Mouse (Mus musculus) embryonic stem cell, embryonic (primary cell): ENCODE measurements at regions not wholly inside any gene's neighbourhood (a gene's known extent, or its start where the extent isn't known, plus 50 kb on each side); places are given as distances from the start of the nearest gene placed in this dataset.

Experiments used
- CTCF ChIA-PET, 4 experiments: fragments of 300-600 bp in 2 of 4; fragments of 350-600 bp in 2 of 4; sonication (Branson Sonifier 250); formaldehyde crosslinking; loops; one replicate each; lab custom pipeline; 2022; ENCODE audit warnings: inconsistent platforms in 2 of 4; lab: Charles Lee
- POLR2A ChIA-PET, 4 experiments: fragments of 300-600 bp in 2 of 4; fragments of 350-600 bp in 2 of 4; sonication (Branson Sonifier 250); formaldehyde crosslinking; loops; one replicate each; lab custom pipeline; 2022; ENCODE audit warnings: antibody characterized with exemption in 4 of 4, inconsistent platforms in 1 of 4; lab: Charles Lee

GRCm38 (mm10) chr6:51347721-51348120, 84.7 kb upstream of the Nfe2l3 start:
- POLR2A ChIA-PET = interaction anchor here in 1 of 4 experiments (0.7 kb wide), 1 partner anchor 25 kb away, joined by 3 read pairs; no protein-coding TSS in a partner anchor
- CTCF ChIA-PET = no interaction called here

- POLR2A ChIA-PET = no interaction called here
- CTCF ChIA-PET = no interaction called here
These were observed 82.7 kb upstream of the Nfe2l3 start for GRCm38 (mm10) chr6:51349771-51350170.

- CTCF ChIA-PET = no interaction called here
- POLR2A ChIA-PET = no interaction called here
These were observed 77.4 kb upstream of the Nfe2l3 start for GRCm38 (mm10) chr6:51355041-51355440.

GRCm38 (mm10) chr6:51361611-51362180, 70.8 kb upstream of the Nfe2l3 start:
- POLR2A ChIA-PET = interaction anchor here in 2 of 4 experiments (0.5 to 1.0 kb wide), 4 partner anchors 9 to 211 kb away, joined by 3 to 4 read pairs (median 4); no protein-coding TSS in a partner anchor
- CTCF ChIA-PET = interaction anchor here in 2 of 4 experiments (0.7 to 1.3 kb wide), 6 partner anchors 18 to 229 kb away, joined by 3 to 4 read pairs (median 3); no protein-coding TSS in a partner anchor

DNA sequence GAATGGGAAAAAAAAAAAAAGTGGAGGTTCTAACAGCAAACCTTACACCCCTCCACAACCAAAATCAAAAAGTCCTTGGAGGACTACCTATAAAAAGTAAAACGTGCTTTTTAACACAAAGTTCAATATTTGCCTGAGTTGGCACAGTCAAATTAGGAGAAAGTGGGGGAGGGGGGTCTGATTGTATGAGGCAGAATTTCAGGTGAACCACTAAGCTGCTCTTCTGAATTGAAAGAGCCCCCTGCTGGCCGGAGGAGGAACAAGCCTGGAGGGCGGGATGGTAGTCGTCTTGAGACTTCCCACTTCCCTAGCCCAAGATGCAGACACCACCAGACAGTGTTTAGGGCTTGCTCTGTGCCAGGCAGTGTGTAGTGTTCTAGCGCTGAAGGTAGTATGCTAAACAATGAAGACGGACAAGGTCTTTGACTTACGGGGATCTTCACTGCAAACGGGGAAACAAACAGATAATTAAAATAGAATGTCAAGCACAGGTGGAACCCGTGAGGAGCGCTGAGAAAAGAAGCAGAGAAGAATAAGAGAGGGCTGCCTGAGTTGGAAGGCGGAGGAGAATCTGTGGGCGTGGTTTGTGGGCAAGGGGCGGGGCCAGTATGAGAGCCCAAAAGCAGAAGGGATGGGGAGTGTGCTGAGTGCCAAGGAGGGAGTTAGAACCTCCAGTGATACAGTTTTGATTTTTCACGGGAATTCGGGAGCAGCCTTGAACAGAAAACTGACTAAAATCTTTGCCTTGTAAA, 69.8 kb upstream of the Nfe2l3 start:
- ChIA-PET CTCF (interaction anchor here (0.5 to 1.3 kb wide), 22 partner anchors 9 to 1145 kb away, joined by 3 to 6 read pairs (median 3); no protein-coding TSS in a partner anchor), POLR2A (interaction anchor here in 1 of 4 experiments (1.0 to 1.2 kb wide), 4 partner anchors 10 to 121 kb away, joined by 3 to 4 read pairs (median 3); no protein-coding TSS in a partner anchor)

- ChIA-PET POLR2A (interaction anchor here in 2 of 4 experiments (0.6 to 1.1 kb wide), 3 partner anchors 55 to 145 kb away, joined by 3 to 5 read pairs (median 3); no protein-coding TSS in a partner anchor), CTCF (interaction anchor here in 1 of 4 experiments (1.2 kb wide), 1 partner anchor 484 kb away, joined by 3 read pairs; no protein-coding TSS in a partner anchor)
These were observed 67.7 kb upstream of the Nfe2l3 start for GRCm38 (mm10) chr6:51364776-51365175.

DNA sequence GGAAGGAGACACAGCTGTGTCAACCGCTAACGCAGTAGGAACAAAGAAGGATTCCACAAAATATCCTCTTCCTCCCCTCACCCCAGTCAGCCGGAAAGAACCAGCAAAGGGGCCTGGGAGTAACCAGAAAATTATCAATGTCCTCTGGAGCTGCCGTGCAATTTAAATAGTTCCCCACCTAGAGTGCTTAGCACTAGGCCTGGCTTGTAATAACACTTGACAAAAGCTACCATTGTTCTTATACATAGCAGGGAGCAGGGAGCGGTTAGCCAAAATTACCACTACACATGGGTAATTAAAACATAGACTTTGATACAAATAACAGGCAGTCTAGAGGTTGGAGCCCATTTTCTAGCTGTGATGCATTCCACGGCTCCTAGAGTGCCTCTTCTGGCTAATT, 62.7 kb upstream of the Nfe2l3 start:
- ChIA-PET CTCF (interaction anchor here in 2 of 4 experiments (0.5 to 0.8 kb wide), 2 partner anchors 101 to 284 kb away, joined by 3 read pairs; no protein-coding TSS in a partner anchor), POLR2A (interaction anchor here in 3 of 4 experiments (0.8 to 1.6 kb wide), 12 partner anchors 10 to 139 kb away, joined by 3 to 9 read pairs (median 3); partner anchors contain the start of gene Nfe2l3 (in 1 of the 3))

DNA sequence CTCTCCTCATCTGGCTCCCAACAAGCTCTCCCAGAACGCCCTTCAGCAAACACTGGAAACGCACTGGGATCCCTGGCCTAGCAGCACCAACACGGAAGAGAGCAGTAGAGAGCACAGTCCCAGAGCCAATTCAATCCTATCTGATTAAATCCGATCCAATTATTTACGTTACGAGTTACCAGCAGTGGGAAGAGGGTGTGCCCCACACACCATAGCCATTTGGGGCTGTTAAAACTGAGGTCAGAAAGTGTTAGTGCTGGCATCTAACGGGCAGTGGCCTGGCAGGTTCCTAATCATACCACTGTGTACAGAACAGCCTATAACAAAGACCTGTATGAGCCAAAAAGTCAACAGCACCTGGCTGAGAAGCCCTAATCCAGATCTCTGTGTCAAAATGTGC, 60.1 kb upstream of the Nfe2l3 start:
- CTCF ChIA-PET = interaction anchor here in 1 of 4 experiments (0.8 kb wide), 1 partner anchor 137 kb away, joined by 3 read pairs; no protein-coding TSS in a partner anchor

DNA sequence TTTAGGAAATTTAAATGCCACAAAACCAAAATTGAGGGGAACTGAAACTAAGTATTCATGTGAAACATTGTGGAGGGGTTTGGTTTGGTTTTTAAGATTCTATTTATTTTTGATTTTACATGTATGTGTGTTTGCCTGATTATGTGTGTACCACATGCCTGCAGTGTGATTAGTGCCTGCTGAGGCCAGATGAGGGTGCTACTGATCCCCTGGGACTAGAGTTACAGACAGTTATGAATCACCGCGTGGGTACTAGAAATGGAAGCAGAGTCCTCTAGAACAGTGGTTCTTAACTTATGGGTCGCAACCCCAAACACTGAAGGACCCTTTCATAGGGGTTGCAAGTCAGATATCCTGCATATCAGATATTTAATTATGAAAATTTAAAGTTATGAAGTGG, 54.0 kb upstream of the Nfe2l3 start:
- ChIA-PET POLR2A (interaction anchor here in 1 of 4 experiments (2.7 kb wide), 1 partner anchor 91 kb away, joined by 28 read pairs; the partner anchor contains the start of genes Cbx3 and Hnrnpa2b1), CTCF (no interaction called here)

More for the DNA sequence above, 60.1 kb upstream of the Nfe2l3 start:
- POLR2A ChIA-PET = interaction anchor here in 3 of 4 experiments (0.9 to 1.4 kb wide), 3 partner anchors 10 to 87 kb away, joined by 3 to 7 read pairs (median 3); no protein-coding TSS in a partner anchor

DNA sequence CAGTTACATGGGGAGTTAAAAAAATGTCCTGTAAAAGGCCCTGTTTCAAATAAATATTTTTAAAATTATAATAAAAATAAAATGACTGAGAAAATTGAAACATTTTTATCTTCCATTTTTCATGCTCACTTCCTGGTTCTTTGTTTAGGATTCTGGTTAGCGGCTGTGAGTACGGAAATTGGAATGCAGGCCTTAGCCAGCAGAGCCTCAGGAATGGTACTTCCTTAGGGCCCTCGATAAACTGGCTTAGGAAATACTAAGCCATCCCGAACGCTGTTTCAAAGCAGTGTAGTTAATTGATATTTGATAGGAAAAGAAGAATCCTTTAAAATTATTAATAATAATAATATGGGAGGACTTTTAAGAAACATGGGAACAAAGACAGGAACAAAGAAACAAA, 53.4 kb upstream of the Nfe2l3 start:
- ChIA-PET CTCF (interaction anchor here in 1 of 4 experiments (1.0 to 4.1 kb wide), 2 partner anchors 131 to 201 kb away, joined by 4 to 18 read pairs; no protein-coding TSS in a partner anchor), POLR2A (interaction anchor here (0.6 to 8.5 kb wide), 10 partner anchors 17 to 90 kb away, joined by 3 to 138 read pairs (median 5); partner anchors contain the start of genes Hnrnpa2b1 (in 2 of the 4), Cbx3 (in 1 of the 4) and Nfe2l3 (in 1 of the 4))

DNA sequence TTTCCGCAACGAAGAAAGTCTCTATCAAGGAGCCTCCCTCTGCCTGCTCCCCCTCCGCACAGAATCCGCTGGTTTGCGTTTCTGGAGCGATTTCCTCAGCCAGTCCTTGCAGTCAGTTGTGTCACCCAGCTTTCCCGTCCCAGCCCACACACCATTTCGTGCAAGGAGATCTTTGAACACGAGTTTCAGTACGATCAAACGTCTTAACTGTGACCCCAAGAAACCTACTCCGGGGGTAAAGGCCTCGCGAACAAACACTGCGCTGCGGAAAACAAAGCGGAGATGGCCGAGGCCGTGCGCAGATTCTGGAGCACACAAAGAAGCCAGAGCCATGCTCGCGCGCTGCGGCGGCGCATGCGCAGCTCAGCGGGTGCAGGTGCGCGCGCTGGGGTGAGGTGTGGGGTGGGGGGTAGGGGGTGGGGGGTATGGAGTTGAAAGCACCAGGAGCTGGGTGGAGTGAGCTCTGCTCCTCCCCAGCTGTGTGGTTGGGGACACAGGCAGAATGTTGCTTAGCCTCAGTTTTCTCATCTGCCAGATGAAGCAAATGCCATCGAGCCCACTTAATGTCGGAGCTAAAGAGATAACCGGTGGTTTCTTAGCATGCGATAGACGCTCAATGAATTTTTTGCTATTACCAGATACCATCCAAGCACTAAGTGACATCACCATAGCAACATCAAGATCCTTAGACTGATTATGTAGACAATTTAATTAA, 52.8 kb upstream of the Nfe2l3 start:
- POLR2A ChIA-PET = interaction anchor here (0.6 to 8.5 kb wide), 23 partner anchors 8 to 304 kb away, joined by 3 to 138 read pairs (median 4); partner anchors contain the start of genes Hnrnpa2b1 (in 2 of the 4), Cbx3 (in 1 of the 4) and Nfe2l3 (in 1 of the 4)
- CTCF ChIA-PET = interaction anchor here in 2 of 4 experiments (0.5 to 4.1 kb wide), 6 partner anchors 47 to 426 kb away, joined by 3 to 18 read pairs (median 4); no protein-coding TSS in a partner anchor

GRCm38 (mm10) chr6:51380275-51380575, 52.2 kb upstream of the Nfe2l3 start:
- CTCF ChIA-PET = interaction anchor here in 2 of 4 experiments (0.5 to 4.1 kb wide), 6 partner anchors 46 to 426 kb away, joined by 3 to 18 read pairs (median 4); no protein-coding TSS in a partner anchor
- POLR2A ChIA-PET = interaction anchor here (0.6 to 8.5 kb wide), 21 partner anchors 9 to 305 kb away, joined by 3 to 138 read pairs (median 4); partner anchors contain the start of genes Hnrnpa2b1 (in 2 of the 4), Cbx3 (in 1 of the 4) and Nfe2l3 (in 1 of the 4)

DNA sequence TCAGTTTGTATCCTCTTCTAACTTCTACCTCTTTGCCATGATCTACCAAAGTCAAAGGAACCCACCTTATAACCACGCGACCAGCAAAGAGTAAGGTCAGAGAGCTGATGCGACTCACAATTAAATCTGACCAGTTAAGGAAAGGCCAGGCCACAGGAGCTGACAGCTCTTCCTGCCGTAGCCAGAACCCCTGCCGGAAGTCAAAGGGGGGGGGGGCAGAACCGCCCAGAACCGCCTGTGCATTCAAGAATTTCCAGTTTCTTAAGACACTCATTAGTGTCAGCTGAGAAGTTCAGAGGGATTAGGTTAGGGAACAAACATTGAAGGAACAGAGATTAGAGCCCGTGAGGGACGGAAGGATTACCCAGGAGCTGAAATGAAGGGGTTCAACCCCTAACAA, 51.0 kb upstream of the Nfe2l3 start:
- ChIA-PET CTCF (interaction anchor here in 2 of 4 experiments (0.6 to 4.1 kb wide), 10 partner anchors 17 to 824 kb away, joined by 3 to 18 read pairs (median 3); no protein-coding TSS in a partner anchor), POLR2A (interaction anchor here (0.6 to 8.5 kb wide), 18 partner anchors 10 to 312 kb away, joined by 3 to 138 read pairs (median 6); partner anchors contain the start of genes Hnrnpa2b1 (in 2 of the 4), Cbx3 (in 1 of the 4) and Nfe2l3 (in 1 of the 4))
